Mouse (Mus musculus) adrenal gland, postnatal 25 days (tissue): ENCODE data around the gene Arhgap32. TPM values are rescaled to one million over a fixed set of nuclear protein-coding genes. Genes with fewer than 3 reads are reported as not detected.
"Not testable (repeated sequence)": the region's sequence is repeated elsewhere in the genome, so short reads cannot be mapped to it uniquely, and the experiment has no call there.

Experiments used
- DNase-seq: peaks from one replicate; pipeline ENCODE4 v3.0.0; 2021; ENCODE audit warnings: mixed read lengths
- total RNA-seq: library from RNA; stranded (reverse); gene quantifications from 2 replicates; pipeline ENCODE4 v1.2.3, GENCODE M21; 2021

Gene Arhgap32
- total RNA-seq, 1 experiment from 2014 or later = 52.8 TPM

GRCm38 (mm10) chr9:32137697-32138426 is 21.9 kb downstream of the Arhgap32 start:
- DNase-seq = no peak

DNA sequence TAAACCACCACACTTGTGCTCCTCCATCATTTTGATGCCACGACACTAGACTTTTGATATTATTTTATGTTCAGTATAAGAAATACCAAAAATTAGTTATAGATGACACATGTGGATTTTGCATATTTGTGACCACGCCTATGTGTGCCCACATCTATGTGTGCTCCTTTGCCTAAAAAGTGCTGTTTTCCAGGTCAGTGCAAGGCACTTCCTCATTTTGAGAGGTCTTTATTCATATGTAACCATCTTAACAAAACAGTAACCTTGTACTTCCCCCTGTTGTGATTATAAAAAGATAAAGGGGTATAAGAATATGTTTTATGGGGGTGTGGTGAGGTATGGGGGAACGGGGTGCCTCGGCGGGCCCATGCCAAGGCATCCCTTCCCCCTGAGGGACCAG is 22.7 kb downstream of the Arhgap32 start:
- no peak for DNase-seq

- DNase-seq = no peak
Observed at GRCm38 (mm10) chr9:32139641-32140040, 23.7 kb downstream of the Arhgap32 start.

GRCm38 (mm10) chr9:32142834-32143233 is 26.9 kb downstream of the Arhgap32 start:
- DNase-seq = no peak

- no peak for DNase-seq
Observed at GRCm38 (mm10) chr9:32143451-32143850, 27.5 kb downstream of the Arhgap32 start.

DNA sequence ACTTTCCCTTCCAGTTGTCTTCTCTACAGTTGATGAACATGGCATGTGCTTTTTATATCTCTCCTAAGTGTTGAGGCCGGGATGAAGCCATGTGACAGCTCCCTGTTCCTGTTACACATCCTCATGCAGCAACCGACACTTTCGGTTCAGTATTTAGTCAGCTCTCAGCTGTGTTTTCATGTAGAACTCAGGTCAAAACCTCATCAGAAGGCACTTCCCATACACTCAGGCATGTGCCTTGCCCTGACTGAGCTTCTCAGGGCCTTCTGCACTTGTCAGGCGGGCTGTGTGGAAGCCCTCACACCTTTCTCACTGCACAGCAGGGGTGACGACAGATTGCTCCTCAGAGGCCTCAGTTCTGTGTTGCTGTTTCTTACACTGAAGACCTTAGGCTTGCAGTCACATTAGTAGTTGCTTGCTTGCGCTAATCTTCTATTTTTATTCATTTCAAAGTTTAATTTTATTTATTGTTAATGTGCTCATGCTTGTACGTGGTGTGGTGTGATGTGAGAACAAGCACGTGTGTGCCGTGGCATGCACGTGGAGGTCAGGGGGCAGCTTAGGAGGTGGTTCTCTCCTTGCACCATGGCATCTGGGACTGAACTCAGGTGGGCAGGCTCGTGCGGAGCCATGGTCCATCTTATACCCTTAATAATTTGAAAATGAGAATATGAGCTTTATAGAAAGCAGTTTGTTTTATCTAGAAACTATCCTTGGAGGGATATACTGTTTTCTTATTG is 30.5 kb downstream of the Arhgap32 start:
- DNase-seq = no peak

DNA sequence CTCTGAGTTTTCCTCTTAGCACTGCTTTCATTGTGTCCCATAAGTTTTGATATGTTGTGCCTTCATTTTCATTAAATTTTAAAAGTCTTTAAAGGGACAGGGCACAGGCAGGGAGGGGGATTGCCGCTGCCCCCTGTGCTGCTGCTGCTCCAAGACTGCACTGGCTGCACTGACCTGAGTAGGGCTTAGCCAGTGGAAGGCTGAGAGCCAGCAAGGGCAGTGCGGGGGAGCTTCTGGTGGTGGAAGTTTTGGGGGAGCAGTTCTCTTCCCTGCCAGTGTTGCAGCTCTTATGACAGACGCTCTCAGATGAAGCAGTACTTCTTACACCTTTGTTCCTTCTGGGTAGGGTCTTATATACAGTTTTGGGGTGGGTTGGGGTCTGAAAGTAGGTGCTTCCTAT is 33.3 kb downstream of the Arhgap32 start:
- DNase-seq = no peak

GRCm38 (mm10) chr9:32149836-32150642 is 34.1 kb downstream of the Arhgap32 start:
- no peak for DNase-seq

DNA sequence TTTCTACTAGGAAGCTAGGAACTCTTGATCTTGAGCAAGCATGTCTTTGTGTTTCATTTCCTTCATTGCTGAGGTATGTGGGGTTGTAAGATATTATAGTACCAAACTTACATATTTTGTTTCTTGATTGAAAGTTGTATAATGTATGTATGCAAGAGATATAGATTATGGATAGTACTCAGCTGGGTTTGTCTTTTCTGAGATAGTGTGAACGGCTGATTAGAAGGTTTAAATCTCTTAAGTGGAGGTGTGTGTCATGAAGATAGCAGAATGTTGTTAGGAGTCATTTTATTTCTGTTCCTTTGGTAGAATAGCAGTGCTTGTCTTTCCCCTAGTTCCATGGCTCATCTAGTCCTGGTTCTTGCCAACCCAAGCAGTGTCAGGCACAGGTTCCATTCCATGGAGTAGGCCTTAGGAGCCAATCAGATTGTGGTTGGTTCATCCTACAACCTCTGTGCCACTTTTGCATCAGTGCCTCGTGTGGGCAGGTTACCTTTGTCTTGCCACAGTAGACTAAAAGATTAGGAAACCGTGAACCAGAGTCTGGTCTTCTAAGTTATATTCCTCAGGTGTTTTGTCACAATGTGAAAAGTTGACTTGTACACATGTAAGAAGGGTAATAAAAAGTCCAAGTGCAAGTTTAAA is 38.9 kb downstream of the Arhgap32 start:
- no peak for DNase-seq

DNA sequence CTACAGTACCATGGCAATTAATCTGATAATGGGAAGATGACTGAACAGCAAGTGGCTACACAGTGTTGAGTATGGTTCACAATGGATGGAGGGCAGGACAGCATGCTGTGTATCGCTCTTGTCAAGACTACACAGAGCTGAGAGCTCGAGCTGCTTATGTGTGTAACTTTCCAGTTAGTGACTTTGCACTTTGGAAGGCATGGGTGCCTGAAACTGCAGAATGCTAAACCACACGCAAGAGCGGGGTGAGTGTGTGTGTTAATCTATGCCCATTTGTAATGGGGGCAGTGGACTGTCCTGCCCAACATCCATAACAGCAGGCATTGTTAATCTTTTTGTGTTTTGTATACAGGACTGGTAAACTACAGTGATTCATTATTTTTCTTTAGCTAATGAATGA is 40.8 kb downstream of the Arhgap32 start:
- DNase-seq = no peak

- no peak for DNase-seq
Observed at GRCm38 (mm10) chr9:32157201-32157600, 41.3 kb downstream of the Arhgap32 start.

GRCm38 (mm10) chr9:32158837-32159543 is 43.1 kb downstream of the Arhgap32 start:
- DNase-seq = peak; percentile 69

DNA sequence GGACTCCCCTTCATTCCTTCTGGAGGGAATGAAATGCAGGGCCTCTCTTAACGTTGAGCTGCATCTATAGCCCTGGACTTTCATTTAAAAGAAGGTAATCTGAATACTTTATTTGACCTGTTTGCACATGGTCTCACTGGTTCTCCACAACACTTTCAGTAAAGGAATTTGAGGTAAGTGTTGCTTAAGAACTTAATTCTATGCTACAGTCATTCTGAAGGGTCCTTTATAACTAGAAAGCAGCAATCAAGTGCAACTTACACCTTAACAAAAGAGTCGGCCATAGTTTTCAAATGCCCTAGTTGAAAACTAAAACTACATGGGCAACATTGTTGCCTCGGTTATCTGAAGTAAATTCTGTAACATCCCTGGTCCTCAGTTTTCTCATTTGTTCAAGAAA is 43.8 kb downstream of the Arhgap32 start:
- no peak for DNase-seq

GRCm38 (mm10) chr9:32162792-32163191 is 46.9 kb downstream of the Arhgap32 start:
- no peak for DNase-seq

GRCm38 (mm10) chr9:32163820-32164219 is 47.9 kb downstream of the Arhgap32 start:
- DNase-seq = not testable (repeated sequence)

DNA sequence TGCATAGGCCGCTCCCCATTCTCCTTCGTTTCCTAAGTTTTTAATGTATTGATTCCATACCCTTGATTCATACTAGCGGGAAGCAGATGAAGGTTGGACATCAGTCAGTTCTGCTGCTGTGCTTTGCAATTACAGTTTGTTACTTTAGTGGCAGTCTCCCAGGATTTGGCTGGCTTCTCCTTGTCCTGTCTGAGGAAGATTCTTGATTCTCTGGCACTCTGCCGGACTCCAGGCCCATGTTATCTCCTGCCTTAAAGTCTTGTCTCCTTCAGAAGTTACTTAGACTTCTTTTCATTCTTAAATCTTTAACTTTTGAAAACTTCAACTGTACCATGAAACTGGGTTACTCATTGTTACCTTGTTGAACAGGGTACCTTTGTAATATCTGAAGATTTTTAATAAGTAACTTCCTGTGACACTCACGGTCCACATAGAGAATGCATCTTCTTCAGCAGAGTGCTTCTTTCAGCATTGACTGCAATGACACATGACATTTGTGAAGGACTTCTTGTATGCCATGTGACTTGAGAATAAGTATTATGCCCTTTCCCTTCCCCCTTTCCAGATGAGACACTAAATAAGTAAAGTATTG is 52.7 kb downstream of the Arhgap32 start:
- no peak for DNase-seq

- no peak for DNase-seq
Observed at GRCm38 (mm10) chr9:32170713-32171112, 54.8 kb downstream of the Arhgap32 start.

DNA sequence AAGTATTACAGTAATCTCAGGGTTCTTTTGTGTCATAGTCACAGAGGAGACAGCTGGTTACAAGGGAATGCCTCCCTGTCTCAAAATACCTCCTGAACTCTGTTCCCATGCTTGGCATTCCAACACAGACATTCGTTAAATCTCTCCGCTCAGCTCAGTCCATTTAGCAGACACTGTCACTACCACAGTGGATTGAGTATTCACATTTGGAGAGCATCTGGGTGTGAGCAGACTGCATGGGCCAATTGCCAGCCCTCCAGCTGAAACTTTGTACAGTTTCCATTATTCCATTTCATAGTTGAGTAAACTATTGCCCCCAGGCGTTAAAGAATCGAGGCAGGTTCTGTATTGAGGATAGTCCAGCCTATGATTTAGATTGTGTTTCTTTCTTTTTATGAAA is 60.7 kb downstream of the Arhgap32 start:
- no peak for DNase-seq

DNA sequence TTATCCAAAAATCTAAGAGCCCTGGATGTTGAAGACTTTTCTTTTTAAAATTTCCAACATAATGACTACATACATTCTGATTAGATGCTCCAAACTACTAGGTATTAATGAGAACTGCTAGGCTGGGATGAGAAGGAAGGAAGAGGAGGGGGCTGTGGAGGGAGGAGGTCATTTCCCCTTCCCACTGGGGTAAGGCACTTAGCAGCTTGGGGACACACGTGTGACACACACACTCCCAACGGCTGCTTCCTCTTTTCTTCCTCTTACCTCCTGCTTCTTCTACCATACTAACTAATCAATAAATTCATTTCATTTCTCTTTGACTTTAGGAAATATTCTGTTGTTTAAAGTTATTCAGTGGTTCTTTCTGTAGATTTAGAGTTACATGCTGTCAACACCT is 65.2 kb downstream of the Arhgap32 start:
- no peak for DNase-seq

- DNase-seq = peak; percentile 10
Observed at GRCm38 (mm10) chr9:32186489-32186888, 70.6 kb downstream of the Arhgap32 start.
